Mouse (Mus musculus): ENCODE measurements around the gene Resf1. TPM values are rescaled to one million over a fixed set of nuclear protein-coding genes. Genes with fewer than 3 reads are reported as not detected.

Gene Resf1
- polyA plus RNA-seq, 1 experiment from 2014 or later, result 21.0 TPM

DNA sequence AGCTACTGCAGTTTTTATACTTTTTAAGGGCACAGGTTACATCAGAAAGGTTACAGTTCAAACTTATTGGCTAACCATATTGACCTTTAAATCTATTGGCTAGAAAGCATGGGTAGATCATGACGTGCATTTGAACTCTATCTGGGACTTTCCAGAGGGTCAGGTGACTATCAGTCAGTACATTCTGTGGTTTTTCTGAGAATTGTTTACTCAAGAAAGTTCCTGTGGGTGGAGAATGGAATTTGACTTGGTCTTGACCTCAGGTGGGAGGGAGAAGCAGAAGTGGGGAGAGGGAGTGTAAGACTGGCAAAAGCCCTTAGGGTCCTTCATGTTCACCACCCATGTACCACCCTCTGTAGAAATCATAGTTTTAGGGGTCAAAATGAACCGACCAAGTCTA is 1.4 kb upstream of the Resf1 start:
- no peak overlapping the region for H3K4me3 ChIP-seq (ENCODE audit: low read length)
- no peak for ATAC-seq (replicated peaks; ENCODE audit: extremely low read depth, insufficient read depth, low FRiP score)
- peaks cover 15% of the 10 kb centered on the region for H3K4me1 ChIP-seq (ENCODE audit: control insufficient read depth, insufficient read depth, low read length)
- H3K9ac ChIP-seq (ENCODE audit: low read length), result no peak overlapping the region
- H3K9me3 ChIP-seq (replicated peaks; ENCODE audit: control insufficient read depth, low read length), result peaks cover 9% of the 10 kb centered on the region
- no peak overlapping the region for H3K4me2 ChIP-seq (ENCODE audit: low read depth, low read length)
- no peak overlapping the region for H3K27ac ChIP-seq (ENCODE audit: low read length)
- H3K36me3 ChIP-seq (ENCODE audit: control insufficient read depth, insufficient read depth), result peaks cover 11% of the 10 kb centered on the region; the same call in 1 of the 2 replicates
- WGBS, result 58% methylated on average over 2 of the region's 2 CpGs
- no peaks in the 10 kb centered on the region for H3K27me3 ChIP-seq (ENCODE audit: control insufficient read depth, insufficient read depth, low read length)

DNA sequence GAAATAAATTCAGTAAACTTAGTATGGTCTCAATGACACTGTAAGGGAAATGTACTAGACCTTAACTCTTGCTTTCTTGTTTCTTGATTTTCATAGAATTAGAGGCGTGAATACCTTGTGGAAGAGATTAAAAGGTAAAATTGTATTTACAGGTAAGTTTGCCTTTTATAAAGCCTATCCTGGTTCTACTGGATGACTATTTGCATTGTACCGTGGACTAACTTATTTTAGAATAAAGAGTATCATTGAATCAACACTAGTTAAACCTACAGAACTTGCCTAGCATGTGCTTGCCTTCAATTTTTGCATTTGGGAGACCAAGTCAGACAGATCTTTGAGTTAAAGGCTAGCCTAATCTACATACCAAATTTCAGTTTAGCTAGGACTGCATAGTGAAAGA is 1.0 kb downstream of the Resf1 start:
- H3K4me3 ChIP-seq (ENCODE audit: low read length), result peak overlapping the region; percentile 91
- WGBS, result 42% methylated on average over 2 of the region's 2 CpGs
- H3K36me3 ChIP-seq (ENCODE audit: control insufficient read depth, insufficient read depth), result peaks cover 13% of the 10 kb centered on the region; the same call in 1 of the 2 replicates
- peak overlapping the region; percentile 63 for H3K4me2 ChIP-seq (ENCODE audit: low read depth, low read length)
- H3K27ac ChIP-seq (ENCODE audit: low read length), result no peak overlapping the region
- no peak for ATAC-seq (replicated peaks; ENCODE audit: extremely low read depth, insufficient read depth, low FRiP score)
- no peaks in the 10 kb centered on the region for H3K27me3 ChIP-seq (ENCODE audit: control insufficient read depth, insufficient read depth, low read length)
- H3K4me1 ChIP-seq (ENCODE audit: control insufficient read depth, insufficient read depth, low read length), result peaks cover 15% of the 10 kb centered on the region
- peaks cover 9% of the 10 kb centered on the region for H3K9me3 ChIP-seq (replicated peaks; ENCODE audit: control insufficient read depth, low read length)
- peak overlapping the region; percentile 94 for H3K9ac ChIP-seq (ENCODE audit: low read length)

DNA sequence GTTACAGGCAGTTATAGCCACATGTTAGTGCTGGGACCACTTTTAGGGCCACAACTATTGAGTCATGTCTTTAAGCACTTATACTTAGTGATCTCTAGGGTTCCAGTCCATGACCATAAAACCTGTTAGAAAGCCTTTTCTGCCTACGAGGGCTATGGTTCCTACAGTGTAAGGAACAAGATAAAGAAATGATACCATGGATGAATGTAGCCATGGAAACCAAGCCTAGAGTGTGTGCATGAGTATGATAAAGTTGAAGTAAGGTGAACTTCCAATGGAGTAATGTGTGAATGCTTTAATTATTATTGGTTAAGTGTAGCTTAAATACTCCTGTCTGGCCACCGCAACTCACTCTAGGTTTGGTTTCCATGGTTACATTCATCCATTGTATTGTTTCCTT is 1.8 kb downstream of the Resf1 start:
- Histone ChIP-seq H3K27me3 (ENCODE audit: control insufficient read depth, insufficient read depth, low read length) (no peaks in the 10 kb centered on the region), H3K36me3 (ENCODE audit: control insufficient read depth, insufficient read depth) (peaks cover 10% of the 10 kb centered on the region; the same call in 1 of the 2 replicates), H3K27ac (ENCODE audit: low read length) (no peak overlapping the region), H3K4me1 (ENCODE audit: control insufficient read depth, insufficient read depth, low read length) (peaks cover 15% of the 10 kb centered on the region), H3K4me2 (ENCODE audit: low read depth, low read length) (peak overlapping the region; percentile 63), H3K9me3 (replicated peaks; ENCODE audit: control insufficient read depth, low read length) (peaks cover 4% of the 10 kb centered on the region), H3K4me3 (ENCODE audit: low read length) (peak overlapping the region; percentile 20), H3K9ac (ENCODE audit: low read length) (no peak overlapping the region; the same call in 1 of the 2 replicates)
- no peak for ATAC-seq (replicated peaks; ENCODE audit: extremely low read depth, insufficient read depth, low FRiP score)
- WGBS, result 61% methylated on average over 2 of the region's 2 CpGs

DNA sequence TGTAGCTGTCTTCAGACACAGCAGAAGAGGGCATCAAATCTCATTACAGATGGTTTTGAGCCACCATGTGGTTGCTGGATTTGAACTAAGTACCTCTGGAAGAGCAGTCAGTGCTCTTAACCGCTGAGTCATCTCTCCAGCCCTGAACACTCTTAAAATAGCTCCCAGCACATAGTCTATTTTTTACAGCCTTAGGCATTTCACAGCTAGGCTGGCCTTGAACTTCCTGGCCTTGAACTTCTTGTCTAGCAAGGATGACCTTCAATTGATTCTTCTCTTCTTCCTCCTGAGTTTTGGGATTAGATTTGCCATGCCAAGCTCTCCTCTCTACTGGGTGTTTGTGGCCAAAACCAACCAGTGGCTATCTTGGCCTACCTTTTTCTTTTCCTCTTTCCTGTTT is 2.6 kb downstream of the Resf1 start:
- 61% methylated on average over 1 of the region's 1 CpGs for WGBS
- no peak for ATAC-seq (replicated peaks; ENCODE audit: extremely low read depth, insufficient read depth, low FRiP score)
- H3K4me2 ChIP-seq (ENCODE audit: low read depth, low read length), result no peak overlapping the region

DNA sequence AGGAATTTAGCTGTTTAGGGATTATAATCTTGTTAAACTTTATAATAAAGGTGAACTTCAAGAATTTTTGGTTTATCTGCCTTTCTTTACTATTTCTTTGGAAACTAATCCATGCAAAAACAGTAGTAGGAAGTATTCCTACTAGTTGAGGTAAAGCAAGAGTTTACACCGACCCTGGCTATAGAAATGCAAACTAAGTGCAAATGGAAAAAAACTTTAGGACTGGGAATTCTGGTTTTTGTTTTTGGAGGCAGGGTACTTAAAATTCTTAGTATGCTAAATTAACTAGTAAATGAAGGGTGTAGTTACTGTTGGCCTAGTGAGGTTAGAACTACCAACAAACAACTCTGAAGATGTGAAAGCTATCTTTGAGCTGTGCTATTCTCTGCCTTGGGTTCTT is 3.0 kb downstream of the Resf1 start:
- H3K4me2 ChIP-seq (ENCODE audit: low read depth, low read length), result no peak overlapping the region
- WGBS, result 74% methylated on average over 1 of the region's 1 CpGs
- H3K9me3 ChIP-seq (replicated peaks; ENCODE audit: control insufficient read depth, low read length), result no peaks in the 10 kb centered on the region
- no peak overlapping the region for H3K27ac ChIP-seq (ENCODE audit: low read length)
- peaks cover 15% of the 10 kb centered on the region for H3K4me1 ChIP-seq (ENCODE audit: control insufficient read depth, insufficient read depth, low read length)
- H3K9ac ChIP-seq (ENCODE audit: low read length), result no peak overlapping the region
- no peaks in the 10 kb centered on the region for H3K27me3 ChIP-seq (ENCODE audit: control insufficient read depth, insufficient read depth, low read length)
- peaks cover 11% of the 10 kb centered on the region; the same call in 1 of the 2 replicates for H3K36me3 ChIP-seq (ENCODE audit: control insufficient read depth, insufficient read depth)
- no peak for ATAC-seq (replicated peaks; ENCODE audit: extremely low read depth, insufficient read depth, low FRiP score)
- H3K4me3 ChIP-seq (ENCODE audit: low read length), result no peak overlapping the region

More for the DNA sequence above, 2.6 kb downstream of the Resf1 start:
- no peaks in the 10 kb centered on the region for H3K9me3 ChIP-seq (replicated peaks; ENCODE audit: control insufficient read depth, low read length)
- peaks cover 11% of the 10 kb centered on the region; the same call in 1 of the 2 replicates for H3K36me3 ChIP-seq (ENCODE audit: control insufficient read depth, insufficient read depth)
- no peak overlapping the region for H3K9ac ChIP-seq (ENCODE audit: low read length)
- H3K27ac ChIP-seq (ENCODE audit: low read length), result no peak overlapping the region
- no peak overlapping the region for H3K4me3 ChIP-seq (ENCODE audit: low read length)
- peaks cover 15% of the 10 kb centered on the region for H3K4me1 ChIP-seq (ENCODE audit: control insufficient read depth, insufficient read depth, low read length)
- no peaks in the 10 kb centered on the region for H3K27me3 ChIP-seq (ENCODE audit: control insufficient read depth, insufficient read depth, low read length)

DNA sequence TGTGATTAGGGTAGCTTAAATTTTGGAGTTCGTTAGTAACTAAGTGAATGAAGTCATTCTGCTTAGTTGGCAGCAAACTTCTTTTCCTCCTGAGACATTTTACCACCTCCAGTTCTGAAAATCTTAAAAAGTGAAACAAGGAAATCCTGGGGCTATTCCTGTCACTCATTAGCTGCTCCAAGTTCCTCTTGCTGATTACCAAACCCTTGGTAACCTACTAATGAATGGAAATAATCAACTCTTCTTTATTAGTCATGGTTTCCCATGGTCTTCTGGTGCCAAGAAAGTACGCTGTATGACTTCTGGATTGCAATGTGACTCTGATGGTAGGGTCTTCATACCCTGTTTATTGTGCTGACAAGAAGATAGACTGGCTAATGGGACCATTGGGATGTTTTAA is 5.7 kb downstream of the Resf1 start:
- 89% methylated on average over 2 of the region's 2 CpGs for WGBS
- H3K9ac ChIP-seq (ENCODE audit: low read length), result no peak overlapping the region
- H3K27me3 ChIP-seq (ENCODE audit: control insufficient read depth, insufficient read depth, low read length), result no peaks in the 10 kb centered on the region
- H3K9me3 ChIP-seq (replicated peaks; ENCODE audit: control insufficient read depth, low read length), result no peaks in the 10 kb centered on the region
- no peak overlapping the region for H3K4me2 ChIP-seq (ENCODE audit: low read depth, low read length)
- ATAC-seq (replicated peaks; ENCODE audit: extremely low read depth, insufficient read depth, low FRiP score), result no peak
- H3K36me3 ChIP-seq (ENCODE audit: control insufficient read depth, insufficient read depth), result peaks cover 29% of the 10 kb centered on the region
- H3K4me1 ChIP-seq (ENCODE audit: control insufficient read depth, insufficient read depth, low read length), result peaks cover 11% of the 10 kb centered on the region
- H3K27ac ChIP-seq (ENCODE audit: low read length), result no peak overlapping the region
- H3K4me3 ChIP-seq (ENCODE audit: low read length), result no peak overlapping the region

DNA sequence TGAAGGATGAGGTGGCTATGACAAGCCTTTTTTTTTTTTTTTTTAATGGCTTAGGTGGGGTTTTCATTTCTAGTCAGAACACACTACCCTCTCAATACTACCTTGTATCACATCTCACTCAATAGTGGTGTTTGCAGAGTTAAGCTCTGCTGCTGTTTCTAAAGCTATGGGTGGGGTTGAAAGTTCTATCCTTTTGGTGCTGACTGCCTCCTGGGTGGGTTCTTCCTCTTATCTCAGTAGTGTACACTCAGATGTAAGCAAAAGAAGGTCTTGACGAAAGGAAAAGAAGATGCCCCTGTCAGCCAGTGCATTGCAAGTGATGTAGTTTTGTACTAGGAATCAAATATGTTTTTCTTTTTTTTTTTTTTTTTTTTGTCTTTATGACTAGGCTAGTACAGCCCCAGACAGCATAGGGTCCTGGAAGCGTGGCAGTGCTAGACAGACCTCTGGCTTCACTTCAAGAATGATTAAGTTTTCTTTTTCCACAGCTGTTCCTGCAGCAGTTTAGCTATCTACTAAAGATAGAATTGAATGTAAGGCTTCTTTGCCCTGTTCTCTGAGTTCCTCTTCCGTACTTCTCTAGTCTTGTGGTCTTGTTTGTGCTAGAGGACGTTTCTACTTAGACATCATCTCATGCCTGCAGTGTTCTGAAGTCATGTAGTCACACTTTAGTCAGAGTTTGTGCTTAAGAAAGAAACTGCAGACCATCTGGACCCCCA is 14.5 kb downstream of the Resf1 start:
- no peak overlapping the region for H3K4me2 ChIP-seq (ENCODE audit: low read depth, low read length)
- no peak for ATAC-seq (replicated peaks; ENCODE audit: extremely low read depth, insufficient read depth, low FRiP score)
- peaks cover 66% of the 10 kb centered on the region for H3K36me3 ChIP-seq (ENCODE audit: control insufficient read depth, insufficient read depth)
- no peaks in the 10 kb centered on the region for H3K27me3 ChIP-seq (ENCODE audit: control insufficient read depth, insufficient read depth, low read length)
- peaks cover 3% of the 10 kb centered on the region; the same call in 1 of the 2 replicates for H3K9me3 ChIP-seq (replicated peaks; ENCODE audit: control insufficient read depth, low read length)
- H3K4me1 ChIP-seq (ENCODE audit: control insufficient read depth, insufficient read depth, low read length), result 0 out of 2 replicates have a peak, but pooled peaks cover 5% of the 10 kb centered on the region
- 57% methylated on average over 4 of the region's 4 CpGs for WGBS
- H3K27ac ChIP-seq (ENCODE audit: low read length), result no peak overlapping the region; the same call in 1 of the 2 replicates
- H3K4me3 ChIP-seq (ENCODE audit: low read length), result no peak overlapping the region
- no peak overlapping the region for H3K9ac ChIP-seq (ENCODE audit: low read length)

DNA sequence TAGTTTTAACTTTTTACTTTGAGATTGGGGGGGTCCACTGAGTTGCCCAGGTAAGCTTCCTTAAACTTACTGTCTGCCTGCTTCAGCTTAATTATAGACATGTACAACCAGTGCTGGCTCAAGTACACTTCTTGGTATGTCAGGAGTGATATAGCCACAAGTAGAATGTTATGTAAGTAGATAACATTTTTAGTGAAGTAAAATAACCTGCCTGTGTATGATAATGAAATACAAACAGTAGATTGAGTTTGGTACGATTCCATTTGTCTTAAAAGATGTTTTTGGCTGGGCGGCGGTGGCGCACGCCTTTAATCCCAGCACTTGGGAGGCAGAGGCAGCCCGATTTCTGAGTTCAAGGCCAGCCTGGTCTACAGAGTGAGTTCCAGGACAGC is 15.0 kb downstream of the Resf1 start:
- Histone ChIP-seq H3K27me3 (ENCODE audit: control insufficient read depth, insufficient read depth, low read length) (no peaks in the 10 kb centered on the region), H3K36me3 (ENCODE audit: control insufficient read depth, insufficient read depth) (peaks cover 64% of the 10 kb centered on the region), H3K27ac (ENCODE audit: low read length) (no peak overlapping the region; the same call in 1 of the 2 replicates), H3K9ac (ENCODE audit: low read length) (no peak overlapping the region), H3K4me2 (ENCODE audit: low read depth, low read length) (no peak overlapping the region), H3K4me1 (ENCODE audit: control insufficient read depth, insufficient read depth, low read length) (0 out of 2 replicates have a peak, but pooled peaks cover 5% of the 10 kb centered on the region), H3K9me3 (replicated peaks; ENCODE audit: control insufficient read depth, low read length) (peaks cover 3% of the 10 kb centered on the region; the same call in 1 of the 2 replicates), H3K4me3 (ENCODE audit: low read length) (no peak overlapping the region)
- ATAC-seq (replicated peaks; ENCODE audit: extremely low read depth, insufficient read depth, low FRiP score), result no peak
- WGBS, result 95% methylated on average over 6 of the region's 6 CpGs

DNA sequence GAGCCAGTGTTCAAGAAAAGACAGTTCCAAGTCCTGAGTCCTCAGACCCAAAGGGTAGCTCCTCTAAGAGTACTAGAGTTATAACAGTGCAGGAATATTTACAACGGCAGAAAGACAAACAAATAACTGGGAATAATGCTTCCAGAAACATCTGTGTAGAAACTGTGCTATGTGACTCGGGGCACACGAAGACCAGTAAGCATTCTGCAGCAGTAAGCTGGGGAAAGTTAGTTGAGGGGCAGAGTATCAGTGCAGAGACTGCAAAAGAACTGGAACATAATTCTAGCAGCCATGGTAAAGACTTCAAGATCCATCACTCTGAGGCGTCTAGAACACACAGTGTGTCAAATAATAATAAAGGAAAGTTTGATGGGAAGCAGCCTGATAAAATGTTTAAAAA is 19.9 kb downstream of the Resf1 start:
- Histone ChIP-seq H3K4me2 (ENCODE audit: low read depth, low read length) (no peak overlapping the region), H3K9me3 (replicated peaks; ENCODE audit: control insufficient read depth, low read length) (peaks cover 3% of the 10 kb centered on the region; the same call in 1 of the 2 replicates), H3K4me1 (ENCODE audit: control insufficient read depth, insufficient read depth, low read length) (no peaks in the 10 kb centered on the region), H3K27ac (ENCODE audit: low read length) (no peak overlapping the region), H3K9ac (ENCODE audit: low read length) (no peak overlapping the region), H3K36me3 (ENCODE audit: control insufficient read depth, insufficient read depth) (peaks cover 52% of the 10 kb centered on the region), H3K4me3 (ENCODE audit: low read length) (no peak overlapping the region), H3K27me3 (ENCODE audit: control insufficient read depth, insufficient read depth, low read length) (no peaks in the 10 kb centered on the region)
- WGBS, result 89% methylated on average over 4 of the region's 4 CpGs
- ATAC-seq (replicated peaks; ENCODE audit: extremely low read depth, insufficient read depth, low FRiP score), result no peak
